Mouse (Mus musculus) adrenal gland, postnatal 4 days (tissue): ENCODE results near the gene Vmo1. TPM values are rescaled to one million over a fixed set of nuclear protein-coding genes. Genes with fewer than 3 reads are reported as not detected.
"Not testable (repeated sequence)": the region's sequence is repeated elsewhere in the genome, so short reads cannot be mapped to it uniquely, and the experiment has no call there.

Experiments used
- DNase-seq, 2 experiments: peaks; one replicate each; pipeline ENCODE4 v3.0.0; 2021 to 2022; ENCODE audit warnings: low spot score in 2 of 2, mixed read lengths in 2 of 2
- total RNA-seq, 2 experiments: library from RNA; stranded (reverse); gene quantifications; 2 replicates each; pipeline ENCODE4 v1.2.3; 2021

The Vmo1 gene
- total RNA-seq, 2 experiments from 2014 or later, result 0.51 to 0.64 TPM

GRCm38 (mm10) chr11:70473291-70473690 lies 41.1 kb downstream of the Vmo1 start:
- DNase-seq, result not testable (repeated sequence)

GRCm38 (mm10) chr11:70472716-70473115 lies 41.7 kb downstream of the Vmo1 start:
- no peak for DNase-seq

GRCm38 (mm10) chr11:70469764-70470163 lies 44.7 kb downstream of the Vmo1 start:
- no peak for DNase-seq

GRCm38 (mm10) chr11:70467902-70468619 lies 46.4 kb downstream of the Vmo1 start:
- no peak for DNase-seq

DNA sequence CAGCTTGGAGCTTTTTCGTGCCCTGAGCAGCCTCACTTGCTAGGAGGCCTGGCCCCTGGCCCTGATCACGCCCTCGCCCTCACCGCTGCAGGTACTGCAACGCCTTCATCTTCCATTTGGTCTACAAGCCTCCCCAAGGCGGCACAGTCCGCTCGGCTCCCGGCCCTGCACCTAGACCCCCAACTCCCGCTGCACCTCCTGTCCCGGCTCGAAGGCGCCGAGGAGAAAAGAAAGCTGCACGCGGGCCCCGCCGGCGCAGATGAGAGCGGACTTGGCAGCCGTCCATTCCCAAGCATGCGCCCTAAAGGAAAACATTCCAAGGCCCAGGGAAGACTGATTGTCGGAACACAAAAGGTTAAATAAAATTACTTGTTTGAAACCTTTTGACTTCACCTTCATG lies 48.6 kb downstream of the Vmo1 start:
- no peak for DNase-seq

DNA sequence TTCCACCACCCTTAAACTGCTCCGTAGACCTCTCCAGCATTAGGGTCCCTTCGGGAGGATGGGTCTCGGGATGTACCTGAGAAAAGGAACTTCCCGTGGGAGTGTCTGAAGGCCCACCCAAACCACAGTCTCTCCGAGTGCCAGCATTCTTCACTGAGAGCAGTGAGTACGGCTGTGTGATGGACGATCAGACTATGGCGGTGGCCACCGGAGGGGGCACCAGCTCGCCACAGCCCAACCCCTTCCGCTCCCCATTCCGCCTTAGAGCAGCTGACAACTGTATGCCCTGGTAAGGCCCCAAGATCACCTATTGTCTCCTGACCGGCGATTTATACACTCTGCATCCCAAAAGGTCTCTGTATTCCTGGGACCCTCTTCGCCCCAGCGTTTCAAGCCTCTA lies 49.2 kb downstream of the Vmo1 start:
- DNase-seq, result no peak

DNA sequence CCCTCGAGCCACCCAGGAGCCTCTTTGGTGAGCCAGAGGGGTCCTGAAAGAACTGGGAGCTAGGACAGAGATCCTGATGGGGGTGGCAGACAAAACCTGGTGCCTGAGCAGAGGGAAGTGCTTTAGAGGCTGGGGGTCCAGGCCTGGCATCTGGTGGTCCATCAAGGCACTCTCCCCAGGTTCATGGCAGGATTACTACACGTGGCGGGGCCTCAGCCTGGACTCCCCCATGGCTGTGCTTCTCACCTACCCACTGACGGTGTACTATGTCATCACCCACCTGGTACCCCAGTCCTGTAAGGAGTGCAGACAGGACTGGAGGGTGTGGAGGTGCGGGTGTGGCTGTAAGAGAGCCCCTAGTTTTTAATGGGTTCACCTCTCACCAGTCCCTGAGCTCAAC lies 50.4 kb downstream of the Vmo1 start:
- DNase-seq, result no peak

Other genes starting within 250 kb of the Vmo1 start
- not detected for gene Alox12e, start 192.0 kb downstream of the Vmo1 start, total RNA-seq
- 1 to 10 TPM in 1 of 2 experiments, under 1 TPM in 1; 0.95 to 1.5 TPM for gene Alox15, start 162.6 kb downstream of the Vmo1 start, total RNA-seq
- gene Pelp1, start 104.6 kb downstream of the Vmo1 start, total RNA-seq, result 10 to 100 TPM; 37.2 to 40.5 TPM
- 10 to 100 TPM; 30.4 to 32.3 TPM for gene Arrb2, start 82.0 kb downstream of the Vmo1 start, total RNA-seq
- gene Med11, start 62.7 kb downstream of the Vmo1 start, total RNA-seq, result 10 to 100 TPM; 17.3 to 18.6 TPM
- gene Zmynd15, start 55.2 kb downstream of the Vmo1 start, total RNA-seq, result 1 to 10 TPM; 2.2 to 2.3 TPM
- 1 to 10 TPM; 5.8 to 7.4 TPM for gene Cxcl16, start 54.6 kb downstream of the Vmo1 start, total RNA-seq
- 1 to 10 TPM; 1.3 TPM for gene Tm4sf5, start 9.4 kb downstream of the Vmo1 start, total RNA-seq
- gene Gltpd2, start 4.6 kb upstream of the Vmo1 start, total RNA-seq, result 1 to 10 TPM in 1 of 2 experiments, not detected in 1; 5.0 TPM
- 100 to 1,000 TPM; 289 to 310 TPM for gene Psmb6, start 10.8 kb upstream of the Vmo1 start, total RNA-seq
- gene Gm40193, start 18.3 kb upstream of the Vmo1 start, total RNA-seq, result not detected
- 10 to 100 TPM; 11.8 to 15.4 TPM for gene Pld2, start 25.4 kb upstream of the Vmo1 start, total RNA-seq
- gene Mink1, start 48.3 kb upstream of the Vmo1 start, total RNA-seq, result 10 to 100 TPM; 67.7 to 67.8 TPM
- gene 4930544D05Rik, start 101.2 kb upstream of the Vmo1 start, total RNA-seq, result not detected
- under 1 TPM in 1 of 2 experiments, not detected in 1; 0.36 TPM for gene Chrne, start 104.6 kb upstream of the Vmo1 start, total RNA-seq
- gene Gp1ba, start 124.5 kb upstream of the Vmo1 start, total RNA-seq, result 1 to 10 TPM in 1 of 2 experiments, under 1 TPM in 1; 0.28 to 1.2 TPM
- gene Rnf167, start 132.6 kb upstream of the Vmo1 start, total RNA-seq, result 100 to 1,000 TPM; 100 to 106 TPM
- gene Slc25a11, start 132.9 kb upstream of the Vmo1 start, total RNA-seq, result 100 to 1,000 TPM; 153 TPM
- 100 to 1,000 TPM; 804 to 830 TPM for gene Pfn1, start 140.0 kb upstream of the Vmo1 start, total RNA-seq
- gene Eno3, start 142.6 kb upstream of the Vmo1 start, total RNA-seq, result 100 to 1,000 TPM in 1 of 2 experiments, 10 to 100 TPM in 1; 72.6 to 112 TPM
- gene Spag7, start 154.8 kb upstream of the Vmo1 start, total RNA-seq, result 10 to 100 TPM; 82.0 to 87.2 TPM
- 10 to 100 TPM; 36.2 to 37.8 TPM for gene Camta2, start 173.5 kb upstream of the Vmo1 start, total RNA-seq
- gene Inca1, start 185.5 kb upstream of the Vmo1 start, total RNA-seq, result 10 to 100 TPM in 1 of 2 experiments, 1 to 10 TPM in 1; 7.0 to 10.2 TPM
- 100 to 1,000 TPM; 135 to 149 TPM for gene Kif1c, start 185.9 kb upstream of the Vmo1 start, total RNA-seq
- gene Zfp3, start 249.6 kb upstream of the Vmo1 start, total RNA-seq, result 10 to 100 TPM; 12.9 to 13.2 TPM